Mouse (Mus musculus) lung, postnatal 0 days (tissue): ENCODE results near the gene Rptor.

ENCODE experiments used
- CTCF ChIP-seq: IDR thresholded peaks from 2 replicates; pipeline ENCODE4 v1.5.1; 2016; ENCODE audit warnings: antibody characterized with exemption, mild to moderate bottlenecking
- EP300 ChIP-seq: IDR thresholded peaks from 2 replicates; pipeline ENCODE4 v1.6.1; 2016; ENCODE audit warnings: antibody characterized with exemption, mild to moderate bottlenecking, control low read depth

- TF ChIP-seq CTCF (no peak), EP300 (no peak)
Measured at GRCm38 (mm10) chr11:119777236-119777635, 174.5 kb downstream of the Rptor start.
